Mouse (Mus musculus): ENCODE measurements around the gene Cables2.

GRCm38 (mm10) chr2:180322674-180323355, 49.5 kb upstream of the Cables2 start:
- TF ChIP-seq CHD2 (IDR thresholded peaks at IDR 0.05; ENCODE audit: low read depth, low read length): no peak
- TF ChIP-seq ZC3H11A (IDR thresholded peaks at IDR 0.05; ENCODE audit: borderline replicate concordance, low read depth, low read length): no peak

Data from ES-E14 (cell line).